Mouse (Mus musculus): ENCODE results near the gene Tmem87b.

The Tmem87b gene

GRCm38 (mm10) chr2:128890661-128891335 lies 72.9 kb downstream of the Tmem87b start:
- Histone ChIP-seq H3K27me3 (ENCODE audit: control insufficient read depth, insufficient read depth, low read length, poor library complexity, severe bottlenecking) (no peaks in the 10 kb centered on the region), H3K36me3 (ENCODE audit: control insufficient read depth, insufficient read depth, low read length, poor library complexity, severe bottlenecking) (no peaks in the 10 kb centered on the region; the same call in 1 of the 2 replicates)
- DNase-seq (ENCODE audit: low read depth, low spot score): peak; percentile 15

GRCm38 (mm10) chr2:128892180-128892721 lies 74.3 kb downstream of the Tmem87b start:
- DNase-seq (ENCODE audit: low read depth, low spot score): no peak
- no peaks in the 10 kb centered on the region for H3K27me3 ChIP-seq (ENCODE audit: control insufficient read depth, insufficient read depth, low read length, poor library complexity, severe bottlenecking)
- no peaks in the 10 kb centered on the region; the same call in 1 of the 2 replicates for H3K36me3 ChIP-seq (ENCODE audit: control insufficient read depth, insufficient read depth, low read length, poor library complexity, severe bottlenecking)

GRCm38 (mm10) chr2:128902843-128903242 lies 84.9 kb downstream of the Tmem87b start:
- Histone ChIP-seq H3K36me3 (ENCODE audit: control insufficient read depth, insufficient read depth, low read length, poor library complexity, severe bottlenecking) (no peaks in the 10 kb centered on the region), H3K27me3 (ENCODE audit: control insufficient read depth, insufficient read depth, low read length, poor library complexity, severe bottlenecking) (no peaks in the 10 kb centered on the region)
- no peak for DNase-seq (ENCODE audit: low read depth, low spot score)

GRCm38 (mm10) chr2:128903661-128904060 lies 85.7 kb downstream of the Tmem87b start:
- no peak for DNase-seq (ENCODE audit: low read depth, low spot score)
- no peaks in the 10 kb centered on the region for H3K27me3 ChIP-seq (ENCODE audit: control insufficient read depth, insufficient read depth, low read length, poor library complexity, severe bottlenecking)
- H3K36me3 ChIP-seq (ENCODE audit: control insufficient read depth, insufficient read depth, low read length, poor library complexity, severe bottlenecking): no peaks in the 10 kb centered on the region

All from splenic B cell, adult 2 months (primary cell).